Mouse (Mus musculus) neural tube, embryonic 13.5 days (tissue): ENCODE data around the gene Itpr1. TPM values are rescaled to one million over a fixed set of nuclear protein-coding genes. Genes with fewer than 3 reads are reported as not detected.
A peak's percentile ranks its signal among the peaks of the same experiment; 100 is the strongest.

Experiments used
- ATAC-seq: fragments of 200-750 bp; cut with Nextera tagmentation; 2 replicates; pipeline ENCODE4 v1.8.0; 2017; ENCODE audit warnings: low read depth, mild to moderate bottlenecking, moderate TSS enrichment, moderate library complexity
- H3K27ac ChIP-seq: fragments of 300-500 bp; sonication (generic); replicated peaks from 2 replicates; pipeline ENCODE4 v1.5.1; 2015; ENCODE audit warnings: moderate library complexity, mild to moderate bottlenecking, inconsistent platforms
- H3K27me3 ChIP-seq: fragments of 300-500 bp; sonication (generic); 2 replicates; pipeline ENCODE4 v1.6.1; 2015; ENCODE audit warnings: mild to moderate bottlenecking, inconsistent platforms
- H3K36me3 ChIP-seq: fragments of 300-500 bp; sonication (generic); 2 replicates; pipeline ENCODE4 v1.6.1; 2015; ENCODE audit warnings: mild to moderate bottlenecking, inconsistent platforms
- H3K4me1 ChIP-seq: fragments of 300-500 bp; sonication (generic); replicated peaks from 2 replicates; pipeline ENCODE4 v1.6.1; 2015; ENCODE audit warnings: inconsistent platforms
- H3K4me2 ChIP-seq: fragments of 300-500 bp; sonication (generic); 2 replicates; pipeline ENCODE4 v1.6.1; 2015; ENCODE audit warnings: inconsistent platforms, mild to moderate bottlenecking, moderate library complexity
- H3K4me3 ChIP-seq: fragments of 300-500 bp; sonication (generic); 2 replicates; pipeline ENCODE4 v1.5.1; 2015; ENCODE audit warnings: mild to moderate bottlenecking, inconsistent platforms
- H3K9ac ChIP-seq: fragments of 300-500 bp; sonication (generic); 2 replicates; pipeline ENCODE4 v1.6.1; 2015; ENCODE audit warnings: moderate library complexity, mild to moderate bottlenecking, inconsistent platforms
- H3K9me3 ChIP-seq: fragments of 300-500 bp; sonication (generic); 2 replicates; pipeline ENCODE4 v1.6.1; 2016; ENCODE audit warnings: inconsistent platforms
- WGBS: fragments of 180-500 bp; shearing (Covaris S2); methylation state at CpG from one replicate; pipeline ENCODE4 v1.1.7; 2015; 5-methylcytosine and 5-hydroxymethylcytosine counted together
- polyA plus RNA-seq: library from polyadenylated mRNA; unstranded; fragments of >200 nt; fragmentation: Nextera tagmentation; extraction: Ambion mirVana; gene quantifications from 2 replicates; pipeline ENCODE4 v1.2.1, GENCODE M21; 2015

Gene Itpr1
- polyA plus RNA-seq, 1 experiment from 2014 or later: 4.2 TPM

DNA sequence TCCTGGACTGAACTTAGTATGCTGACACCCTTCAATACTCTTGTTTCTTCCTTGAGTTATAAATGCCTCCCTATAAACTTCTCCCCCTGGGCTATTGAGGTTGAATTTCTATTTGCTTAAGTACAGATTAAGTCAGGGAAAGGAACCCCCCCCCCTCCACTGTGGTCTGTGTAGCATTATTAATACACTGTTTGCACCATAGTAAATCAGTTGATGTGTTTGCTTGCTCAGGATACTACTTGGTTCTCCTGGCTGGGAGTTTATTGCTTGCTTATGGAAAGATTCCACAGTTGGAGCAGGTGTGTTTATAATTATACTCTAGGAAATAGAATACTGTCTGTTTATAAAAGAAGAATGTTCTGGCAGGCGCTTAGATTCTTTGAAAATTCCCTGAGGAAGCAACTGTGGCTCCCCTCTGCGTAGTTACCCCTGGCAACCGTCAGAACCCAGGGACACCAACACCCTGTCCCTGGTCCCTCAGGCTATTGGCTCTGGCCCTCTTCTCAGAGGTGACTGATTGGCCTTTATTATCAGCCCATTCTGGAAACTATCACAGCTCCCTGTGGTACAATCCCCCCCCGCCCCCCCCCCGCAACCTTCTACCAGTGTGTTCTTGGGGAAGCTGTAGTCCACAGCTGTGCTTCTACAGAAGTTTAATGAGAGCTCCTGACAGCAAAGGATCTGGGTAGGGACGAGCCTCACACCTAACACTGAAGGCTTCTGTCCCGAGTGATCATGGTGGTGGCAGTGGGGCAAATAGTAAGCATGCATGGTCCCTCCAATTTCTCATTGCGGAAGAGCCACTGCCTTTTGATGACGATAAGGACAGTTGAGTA is 212.1 kb downstream of the Itpr1 start:
- Histone ChIP-seq H3K27ac (no peak overlapping the region), H3K4me3 (no peak overlapping the region), H3K27me3 (no peaks in the 10 kb centered on the region), H3K36me3 (no peaks in the 10 kb centered on the region), H3K9ac (no peak overlapping the region), H3K4me2 (no peak overlapping the region), H3K4me1 (peaks cover 22% of the 10 kb centered on the region), H3K9me3 (no peaks in the 10 kb centered on the region)
- peak; percentile 80 for ATAC-seq
- WGBS: 57% methylated on average over 9 of the region's 9 CpGs

DNA sequence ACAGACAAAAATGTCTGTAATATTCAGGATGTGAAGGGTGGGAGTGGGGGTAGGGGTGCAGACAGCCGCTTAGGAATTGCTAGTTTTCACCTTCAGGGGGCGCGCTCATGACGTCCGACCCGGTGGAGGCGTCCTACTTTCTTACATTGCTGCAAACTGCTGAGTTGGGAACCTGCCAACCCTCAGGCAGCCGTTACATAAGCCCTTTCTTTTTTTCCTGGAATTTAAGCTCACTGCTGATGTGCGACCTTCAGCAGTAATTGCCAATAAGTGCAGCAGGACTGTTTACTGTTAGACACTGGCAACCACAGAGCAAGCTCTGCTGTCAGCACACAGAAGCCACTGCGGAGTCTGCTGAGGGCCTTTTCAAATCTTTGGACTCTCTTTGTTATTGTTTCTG is 213.9 kb downstream of the Itpr1 start:
- H3K36me3 ChIP-seq: no peaks in the 10 kb centered on the region
- H3K9me3 ChIP-seq: no peaks in the 10 kb centered on the region
- peak; percentile 64; the same call in 1 of the 2 replicates for ATAC-seq
- 19% methylated on average over 10 of the region's 10 CpGs for WGBS
- H3K4me3 ChIP-seq: no peak overlapping the region
- H3K4me1 ChIP-seq: peaks cover 22% of the 10 kb centered on the region
- H3K27me3 ChIP-seq: no peaks in the 10 kb centered on the region
- H3K27ac ChIP-seq: no peak overlapping the region
- no peak overlapping the region; the same call in 1 of the 2 replicates for H3K4me2 ChIP-seq
- H3K9ac ChIP-seq: 0 out of 2 replicates have a peak overlapping the region, but pooled peaks have one; percentile 42

DNA sequence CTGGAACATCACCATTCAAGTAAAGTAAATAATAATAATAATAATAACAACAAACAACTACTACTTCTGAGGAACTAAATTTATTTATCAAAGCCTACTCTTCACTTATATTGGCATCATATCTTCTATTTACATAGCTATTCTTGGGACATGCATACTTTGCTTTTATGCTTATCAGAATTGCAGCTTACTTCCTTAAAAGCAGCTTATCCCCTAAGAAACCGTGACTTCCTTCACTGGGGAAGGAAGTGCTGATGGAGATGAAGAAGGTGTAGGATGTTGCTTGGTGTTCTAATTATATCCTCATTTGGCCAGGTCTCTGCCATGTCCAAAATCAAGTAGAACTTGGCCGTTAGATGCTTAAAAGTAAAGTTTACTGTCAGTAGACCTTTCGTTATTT is 215.5 kb downstream of the Itpr1 start:
- no peak for ATAC-seq
- no peak overlapping the region for H3K9ac ChIP-seq

DNA sequence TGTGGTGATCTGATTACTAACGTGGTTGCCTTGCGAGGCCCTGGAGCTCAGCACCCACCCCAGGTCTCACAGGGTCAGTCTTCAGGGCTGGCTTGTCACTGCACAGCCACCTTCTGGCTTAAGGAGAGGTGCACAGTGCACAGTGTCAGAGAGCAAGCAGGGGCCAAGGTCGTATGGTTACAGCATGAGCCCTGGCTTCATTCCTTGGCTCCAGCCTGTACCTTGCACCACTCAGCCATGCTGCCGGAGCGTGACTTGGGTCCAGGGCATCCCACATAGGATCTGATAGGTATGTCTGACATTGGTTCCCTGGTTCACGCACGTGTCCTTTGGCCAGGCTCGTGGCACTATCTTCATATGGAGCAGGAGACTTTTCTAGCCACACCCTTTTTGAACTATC is 217.1 kb downstream of the Itpr1 start:
- no peak overlapping the region for H3K9ac ChIP-seq
- no peak for ATAC-seq
- no peak overlapping the region for H3K4me2 ChIP-seq
- H3K4me1 ChIP-seq: peaks cover 15% of the 10 kb centered on the region
- no peak overlapping the region for H3K4me3 ChIP-seq
- no peaks in the 10 kb centered on the region for H3K27me3 ChIP-seq
- no peak overlapping the region for H3K27ac ChIP-seq
- 87% methylated on average over 8 of the region's 8 CpGs for WGBS
- H3K36me3 ChIP-seq: no peaks in the 10 kb centered on the region
- H3K9me3 ChIP-seq: no peaks in the 10 kb centered on the region

More for the DNA sequence above, 215.5 kb downstream of the Itpr1 start:
- no peaks in the 10 kb centered on the region for H3K27me3 ChIP-seq
- H3K36me3 ChIP-seq: no peaks in the 10 kb centered on the region
- H3K4me2 ChIP-seq: no peak overlapping the region
- no peak overlapping the region for H3K27ac ChIP-seq
- H3K4me1 ChIP-seq: peaks cover 22% of the 10 kb centered on the region
- H3K4me3 ChIP-seq: no peak overlapping the region
- 88% methylated on average over 3 of the region's 3 CpGs for WGBS
- no peaks in the 10 kb centered on the region for H3K9me3 ChIP-seq

DNA sequence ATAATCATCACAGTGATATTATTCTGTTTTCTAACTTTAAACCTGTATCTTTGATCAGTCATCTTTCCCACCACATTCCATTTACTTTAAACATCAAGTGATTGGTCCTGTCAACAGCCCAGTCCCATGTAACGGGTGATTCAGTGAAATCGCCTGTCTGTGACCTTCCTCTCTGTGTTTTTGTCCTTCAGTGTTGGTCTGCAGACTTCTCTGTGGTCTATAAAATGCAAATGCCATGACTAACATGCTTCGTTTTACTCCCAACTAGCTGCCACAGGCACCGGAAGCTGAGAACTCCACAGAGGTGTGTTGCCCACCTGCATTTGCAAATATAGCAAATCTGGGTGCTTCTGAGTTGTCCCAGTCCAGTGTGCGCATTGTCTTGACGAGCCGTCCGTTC is 218.3 kb downstream of the Itpr1 start:
- Histone ChIP-seq H3K27ac (no peak overlapping the region), H3K4me3 (no peak overlapping the region), H3K36me3 (no peaks in the 10 kb centered on the region), H3K4me1 (peaks cover 19% of the 10 kb centered on the region), H3K9me3 (no peaks in the 10 kb centered on the region), H3K9ac (no peak overlapping the region), H3K4me2 (no peak overlapping the region), H3K27me3 (no peaks in the 10 kb centered on the region)
- WGBS: 89% methylated on average over 8 of the region's 8 CpGs
- no peak for ATAC-seq

DNA sequence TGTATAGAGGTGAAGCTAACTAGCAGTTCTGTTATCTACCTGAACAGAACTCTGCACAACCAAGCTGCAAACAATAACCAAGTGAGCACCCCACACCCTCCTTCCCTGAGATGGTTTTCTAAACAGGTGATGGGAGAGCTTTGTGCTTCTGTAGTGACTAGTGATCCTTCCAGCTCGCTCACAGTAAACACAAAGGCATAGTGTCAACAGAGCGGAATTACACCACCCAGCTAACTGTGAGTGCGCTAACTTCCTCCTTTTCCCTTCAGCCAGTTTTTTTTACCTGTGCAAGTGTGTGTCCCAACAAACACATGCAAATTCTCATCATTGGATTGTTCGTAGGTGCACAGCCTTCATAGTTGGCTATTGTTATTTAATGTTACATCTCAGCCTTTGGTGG is 219.9 kb downstream of the Itpr1 start:
- ATAC-seq: no peak
- H3K4me3 ChIP-seq: no peak overlapping the region

DNA sequence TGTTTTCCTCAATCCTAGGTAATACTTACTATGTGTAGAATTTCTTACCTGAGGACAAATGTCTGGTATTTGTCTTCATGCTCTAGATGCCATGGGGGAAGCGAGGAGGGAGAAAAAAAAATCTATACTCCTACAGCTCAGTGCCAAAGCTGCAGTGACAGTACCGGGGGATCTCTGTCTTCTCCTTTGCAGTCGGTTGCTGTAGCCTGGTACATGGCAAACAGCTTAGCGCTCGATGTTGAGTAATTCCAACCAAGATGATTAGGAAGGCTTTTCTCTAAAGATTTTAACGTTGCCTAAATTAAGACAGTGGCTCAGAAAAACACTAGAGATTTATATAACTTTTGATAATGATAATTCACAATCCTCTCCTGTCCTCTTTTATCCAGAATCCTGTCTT is 221.9 kb downstream of the Itpr1 start:
- H3K4me2 ChIP-seq: no peak overlapping the region
- 86% methylated on average over 6 of the region's 6 CpGs for WGBS
- H3K4me3 ChIP-seq: no peak overlapping the region
- H3K27me3 ChIP-seq: no peaks in the 10 kb centered on the region
- no peaks in the 10 kb centered on the region for H3K9me3 ChIP-seq
- H3K36me3 ChIP-seq: no peaks in the 10 kb centered on the region
- no peak overlapping the region for H3K9ac ChIP-seq
- no peak for ATAC-seq
- no peak overlapping the region for H3K27ac ChIP-seq
- peaks cover 16% of the 10 kb centered on the region for H3K4me1 ChIP-seq

More for the DNA sequence above, 219.9 kb downstream of the Itpr1 start:
- H3K27ac ChIP-seq: no peak overlapping the region
- H3K27me3 ChIP-seq: no peaks in the 10 kb centered on the region
- no peak overlapping the region for H3K9ac ChIP-seq
- WGBS: 92% methylated on average over 4 of the region's 4 CpGs
- H3K9me3 ChIP-seq: no peaks in the 10 kb centered on the region
- peaks cover 16% of the 10 kb centered on the region for H3K4me1 ChIP-seq
- H3K4me2 ChIP-seq: no peak overlapping the region
- H3K36me3 ChIP-seq: no peaks in the 10 kb centered on the region

DNA sequence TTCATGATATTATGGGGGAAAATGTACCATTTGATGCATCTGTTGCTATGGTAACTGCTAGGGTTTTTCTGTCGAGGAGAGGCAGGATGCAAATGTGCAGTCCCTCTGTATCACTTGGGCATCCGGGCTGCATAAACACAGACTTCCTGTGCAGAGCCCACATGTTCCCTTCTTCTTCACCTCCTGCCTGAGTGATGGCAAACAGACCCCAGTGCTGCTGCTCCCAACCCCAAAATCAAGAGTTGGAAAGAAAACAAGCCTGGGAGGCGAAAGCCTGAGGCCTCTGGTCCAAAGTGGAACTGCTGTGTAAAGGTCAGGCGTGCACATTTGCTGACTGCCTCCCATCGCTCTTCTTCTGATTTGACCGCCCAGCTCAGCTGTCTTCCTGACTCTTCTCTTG is 222.6 kb downstream of the Itpr1 start:
- Histone ChIP-seq H3K4me1 (peaks cover 16% of the 10 kb centered on the region), H3K4me3 (no peak overlapping the region), H3K36me3 (peaks cover 2% of the 10 kb centered on the region; the same call in 1 of the 2 replicates), H3K9me3 (no peaks in the 10 kb centered on the region), H3K27ac (no peak overlapping the region), H3K27me3 (no peaks in the 10 kb centered on the region), H3K4me2 (no peak overlapping the region), H3K9ac (no peak overlapping the region)
- WGBS: 57% methylated on average over 6 of the region's 6 CpGs
- ATAC-seq: no peak

DNA sequence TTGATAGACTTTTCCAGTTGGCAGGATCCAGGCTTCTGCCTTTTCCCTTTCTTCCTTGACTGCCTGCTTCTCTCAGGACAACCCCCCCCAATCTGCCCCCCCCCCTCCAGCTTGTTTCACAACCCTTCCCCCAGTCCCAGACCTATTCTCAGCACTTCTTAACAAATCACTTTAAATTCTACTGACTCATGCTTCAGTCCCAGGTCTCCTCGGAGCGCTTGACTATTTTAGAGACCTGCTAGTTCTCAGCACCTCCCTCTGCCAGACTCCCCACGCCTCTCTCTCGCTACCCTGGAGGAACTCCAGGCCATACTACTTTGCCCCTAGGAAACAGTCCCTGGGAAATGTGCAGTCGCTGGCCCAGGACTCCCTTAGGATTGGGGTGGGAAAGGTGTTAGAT is 223.7 kb downstream of the Itpr1 start:
- Histone ChIP-seq H3K4me2 (no peak overlapping the region), H3K9ac (no peak overlapping the region), H3K4me1 (peaks cover 16% of the 10 kb centered on the region), H3K4me3 (no peak overlapping the region), H3K27ac (no peak overlapping the region), H3K27me3 (no peaks in the 10 kb centered on the region), H3K36me3 (peaks cover 4% of the 10 kb centered on the region; the same call in 1 of the 2 replicates), H3K9me3 (peaks cover 4% of the 10 kb centered on the region; the same call in 1 of the 2 replicates)
- no peak for ATAC-seq
- 45% methylated on average over 5 of the region's 5 CpGs for WGBS

DNA sequence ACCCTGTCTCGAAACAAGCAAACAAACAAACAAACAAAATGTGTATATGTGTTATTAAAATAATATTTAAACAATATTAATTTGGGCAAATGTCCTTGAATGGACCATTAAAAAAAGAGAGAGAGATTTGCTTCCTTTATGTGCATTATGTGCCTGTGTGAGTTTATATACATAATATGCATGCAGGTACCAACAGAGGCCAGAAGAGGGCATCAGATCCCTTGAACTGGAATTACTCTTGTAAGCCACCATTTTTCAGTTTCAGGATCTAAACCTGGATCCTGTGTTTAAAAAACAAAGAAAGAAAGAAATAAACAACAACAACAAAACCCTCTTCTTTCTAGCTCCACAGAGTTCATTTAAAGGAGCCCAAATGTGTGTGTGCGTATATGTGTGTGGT is 228.4 kb downstream of the Itpr1 start:
- no peak overlapping the region for H3K9ac ChIP-seq
- no peak overlapping the region for H3K4me2 ChIP-seq
- no peak for ATAC-seq
- 93% methylated on average over 2 of the region's 2 CpGs for WGBS
- H3K4me3 ChIP-seq: no peak overlapping the region
- H3K9me3 ChIP-seq: peaks cover 4% of the 10 kb centered on the region; the same call in 1 of the 2 replicates
- H3K4me1 ChIP-seq: peaks cover 8% of the 10 kb centered on the region
- peaks cover 4% of the 10 kb centered on the region; the same call in 1 of the 2 replicates for H3K36me3 ChIP-seq
- H3K27me3 ChIP-seq: no peaks in the 10 kb centered on the region
- no peak overlapping the region for H3K27ac ChIP-seq

DNA sequence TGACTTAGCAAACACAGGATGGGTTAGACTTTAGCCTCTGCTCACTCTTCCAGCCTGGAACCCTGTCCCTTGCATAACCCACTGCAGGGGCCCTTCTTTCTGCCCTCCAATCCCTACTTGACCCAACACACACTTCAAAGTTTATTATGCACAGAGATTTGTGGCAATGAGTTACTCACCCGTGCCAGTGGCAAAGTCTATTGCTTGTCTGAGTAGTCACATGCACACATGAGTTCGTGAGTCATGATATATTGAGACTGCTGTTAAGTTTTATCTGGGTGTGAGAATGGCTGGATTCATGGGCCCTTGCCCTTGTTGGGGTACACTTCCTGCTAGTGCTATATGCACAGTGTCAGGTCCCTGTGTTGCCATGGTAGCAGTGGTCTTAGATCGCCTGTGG is 229.4 kb downstream of the Itpr1 start:
- Histone ChIP-seq H3K27ac (no peak overlapping the region), H3K4me3 (no peak overlapping the region), H3K9me3 (peaks cover 4% of the 10 kb centered on the region; the same call in 1 of the 2 replicates), H3K4me2 (no peak overlapping the region), H3K9ac (no peak overlapping the region), H3K27me3 (no peaks in the 10 kb centered on the region), H3K36me3 (peaks cover 4% of the 10 kb centered on the region; the same call in 1 of the 2 replicates), H3K4me1 (peaks cover 3% of the 10 kb centered on the region; the same call in 1 of the 2 replicates)
- no peak for ATAC-seq
- 82% methylated on average over 3 of the region's 3 CpGs for WGBS

DNA sequence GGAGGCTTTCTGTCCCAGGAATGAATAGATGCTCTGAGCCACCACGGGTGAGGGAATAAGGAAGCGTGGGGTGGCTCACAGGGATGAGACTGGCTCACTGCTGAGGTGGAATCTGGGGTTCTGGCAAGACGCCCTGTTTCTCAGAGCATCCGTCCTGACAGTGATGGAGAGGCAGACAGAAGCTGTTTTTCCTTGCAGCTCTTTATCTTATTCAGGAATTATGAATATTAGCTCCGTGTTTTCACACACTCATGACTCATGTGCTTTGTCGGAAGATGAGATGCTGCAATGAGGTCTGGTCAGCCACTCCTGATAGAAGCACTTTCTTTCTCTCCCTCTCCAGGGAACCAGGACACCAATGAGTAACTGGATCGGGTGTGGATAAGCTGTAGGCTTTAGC is 231.5 kb downstream of the Itpr1 start:
- Histone ChIP-seq H3K27me3 (no peaks in the 10 kb centered on the region), H3K9ac (no peak overlapping the region), H3K4me2 (no peak overlapping the region), H3K9me3 (peaks cover 4% of the 10 kb centered on the region; the same call in 1 of the 2 replicates), H3K4me1 (peaks cover 3% of the 10 kb centered on the region; the same call in 1 of the 2 replicates), H3K27ac (no peak overlapping the region), H3K36me3 (peaks cover 4% of the 10 kb centered on the region; the same call in 1 of the 2 replicates), H3K4me3 (no peak overlapping the region)
- WGBS: 76% methylated on average over 7 of the region's 7 CpGs
- ATAC-seq: no peak
